Mouse (Mus musculus): ENCODE data around the gene Gm20479.

- TF ChIP-seq ZC3H11A (IDR thresholded peaks at IDR 0.05; ENCODE audit: low read depth, low read length) (no peak), SMC3 (IDR thresholded peaks at IDR 0.05; ENCODE audit: low read depth, low read length) (no peak), CTCF (IDR thresholded peaks at IDR 0.05 in 2 of 3, conservative IDR thresholded peaks at IDR 0.05 in 1 of 3; ENCODE audit: control insufficient read depth in 1 of 3, insufficient read depth in 1 of 3, low read depth in 2 of 3, low read length in 3 of 3, poor library complexity in 1 of 3, severe bottlenecking in 1 of 3) (no peak), POLR2A (IDR thresholded peaks at IDR 0.05; ENCODE audit: control insufficient read depth in 1 of 2, insufficient read depth in 1 of 2, low read depth in 1 of 2, low read length in 2 of 2, poor library complexity in 1 of 2) (no peak), MAX (IDR thresholded peaks at IDR 0.05; ENCODE audit: low read length) (no peak)
Observed at GRCm38 (mm10) chr7:27310306-27310705, 46.9 kb downstream of the Gm20479 start.

All from MEL (cell line).